Mouse (Mus musculus): ENCODE measurements around the gene Auh. TPM values are rescaled to one million over a fixed set of nuclear protein-coding genes. Genes with fewer than 3 reads are reported as not detected.
A peak's percentile ranks its signal among the peaks of the same experiment; 100 is the strongest.

Gene Auh
- polyA plus RNA-seq (2014; fragmentation: Nextera tagmentation; extraction: Ambion mirVana): 34.0 and 35.2 TPM in 2 replicates

DNA sequence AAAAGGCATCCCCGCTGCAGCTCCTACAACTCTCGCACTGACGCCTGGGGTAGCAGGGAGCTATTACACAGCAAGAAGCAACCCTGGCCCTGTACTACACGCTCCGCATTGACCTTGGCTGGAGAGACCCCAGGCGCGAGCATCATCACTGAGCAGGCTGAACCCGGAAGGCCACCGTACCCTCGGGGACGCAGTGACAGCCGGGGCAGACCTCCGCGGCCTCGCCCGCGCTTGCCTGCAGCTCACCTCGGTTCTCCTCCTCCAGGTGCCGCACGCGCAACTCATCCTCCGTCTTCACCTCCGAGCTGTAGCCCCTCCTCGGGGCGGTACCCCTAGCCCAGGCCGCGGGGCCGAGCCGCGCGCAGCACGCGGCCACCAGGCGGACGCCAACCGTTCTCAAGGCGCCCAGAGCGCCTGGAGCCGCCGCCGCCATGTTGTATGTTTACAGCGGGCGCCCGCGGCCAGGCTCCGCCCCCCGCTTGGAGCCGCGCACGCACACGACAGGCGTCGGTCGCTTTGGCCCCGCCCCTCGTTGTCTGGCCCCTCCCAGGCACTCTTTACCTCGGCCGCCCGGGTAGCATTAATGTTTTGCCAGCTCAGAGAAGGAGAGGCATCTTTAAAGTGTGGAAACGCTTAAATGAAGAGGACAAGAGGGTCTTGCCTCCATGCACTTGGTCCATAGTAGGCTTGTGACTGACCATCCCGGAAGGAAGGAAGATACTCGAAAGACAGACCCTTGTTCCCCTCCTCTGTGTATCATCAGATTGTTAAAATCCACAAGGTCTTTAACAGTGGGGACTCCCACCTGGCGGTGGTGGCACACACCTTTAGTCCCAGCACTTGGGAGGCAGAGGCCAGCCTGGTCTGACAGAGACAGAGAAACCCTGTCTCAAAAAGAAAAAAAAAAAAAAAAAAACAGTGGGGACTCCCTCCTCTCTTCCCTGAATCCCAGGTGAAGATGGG is at the start of gene Auh:
Gene Auh (minus strand): TSS at position 473 of the 963 bp plus-strand sequence.
- Histone ChIP-seq H3K9ac (ENCODE audit: low read depth, low read length) (peak within 1 kb of the TSS; percentile 87), H3K4me1 (ENCODE audit: control insufficient read depth, insufficient read depth, low read length) (peaks cover 9% of the 10 kb centered on the region), H3K4me3 (ENCODE audit: low read depth, low read length) (peak within 1 kb of the TSS; percentile 87), H3K36me3 (ENCODE audit: control insufficient read depth, insufficient read depth, low read length) (no peaks in the 10 kb centered on the region), H3K27me3 (replicated peaks; ENCODE audit: control insufficient read depth, insufficient read depth, low read length) (no peaks in the 10 kb centered on the region), H3K27ac (replicated peaks; ENCODE audit: low read depth, low read length) (peak within 1 kb of the TSS; percentile 78), H3K9me3 (ENCODE audit: control insufficient read depth, low read length) (no peaks in the 10 kb centered on the region), H3K4me2 (ENCODE audit: low read depth, low read length) (peak within 1 kb of the TSS; percentile 74)
- under 1% methylated on average over 39 of the region's 63 CpGs for WGBS
- ATAC-seq (ENCODE audit: low read depth) (peak; percentile 98), DNase-seq (ENCODE audit: low spot score) (peak; percentile 96)

DNA sequence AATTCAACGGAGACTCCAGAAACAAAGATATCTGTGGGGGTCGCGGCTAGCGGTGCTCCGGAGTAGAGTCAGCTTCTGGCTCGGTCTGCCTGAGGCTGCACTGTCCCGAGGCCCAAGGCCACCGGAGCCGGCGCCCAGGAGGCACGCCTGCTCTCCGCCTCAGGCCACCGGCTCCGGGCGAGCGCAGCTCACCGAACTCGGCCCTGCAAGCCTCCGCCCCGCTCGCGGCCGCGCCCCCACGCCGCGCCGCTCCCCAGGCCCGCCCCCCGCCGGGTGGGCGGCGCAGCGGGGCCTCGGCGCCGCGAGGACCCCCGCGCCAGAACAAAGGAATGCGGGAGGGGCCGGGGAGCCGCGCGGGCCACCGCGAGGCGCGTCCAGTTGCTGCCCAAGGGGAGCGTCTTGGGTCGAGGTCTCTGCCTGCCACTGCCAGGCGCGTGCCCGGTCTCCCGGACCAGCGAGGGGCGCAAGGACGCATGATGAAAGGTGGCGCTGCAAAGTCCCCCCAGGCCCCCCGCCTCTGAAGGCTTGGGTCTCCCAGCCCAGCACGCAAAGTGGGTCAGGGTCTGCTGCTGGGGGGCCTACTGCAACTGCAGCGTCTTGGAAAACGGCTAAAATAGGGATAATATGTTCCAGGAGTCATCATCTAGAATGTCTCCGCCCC is 49.0 kb upstream of the Auh start:
- Histone ChIP-seq H3K27ac (replicated peaks; ENCODE audit: low read depth, low read length) (peak overlapping the region; percentile 81), H3K4me1 (ENCODE audit: control insufficient read depth, insufficient read depth, low read length) (peaks cover 35% of the 10 kb centered on the region), H3K27me3 (replicated peaks; ENCODE audit: control insufficient read depth, insufficient read depth, low read length) (no peaks in the 10 kb centered on the region), H3K36me3 (ENCODE audit: control insufficient read depth, insufficient read depth, low read length) (no peaks in the 10 kb centered on the region), H3K9me3 (ENCODE audit: control insufficient read depth, low read length) (no peaks in the 10 kb centered on the region), H3K4me3 (ENCODE audit: low read depth, low read length) (peak overlapping the region; percentile 92), H3K4me2 (ENCODE audit: low read depth, low read length) (peak overlapping the region; percentile 100), H3K9ac (ENCODE audit: low read depth, low read length) (peak overlapping the region; percentile 79)
- DNase-seq (ENCODE audit: low spot score) (peak; percentile 58), ATAC-seq (ENCODE audit: low read depth) (peak; percentile 17)
- WGBS: under 1% methylated on average over 28 of the region's 64 CpGs

- Histone ChIP-seq H3K4me2 (ENCODE audit: low read depth, low read length) (peak overlapping the region; percentile 100), H3K27ac (replicated peaks; ENCODE audit: low read depth, low read length) (no peak overlapping the region), H3K9ac (ENCODE audit: low read depth, low read length) (peak overlapping the region; percentile 79), H3K4me1 (ENCODE audit: control insufficient read depth, insufficient read depth, low read length) (peaks cover 35% of the 10 kb centered on the region), H3K27me3 (replicated peaks; ENCODE audit: control insufficient read depth, insufficient read depth, low read length) (no peaks in the 10 kb centered on the region), H3K4me3 (ENCODE audit: low read depth, low read length) (peak overlapping the region; percentile 92), H3K36me3 (ENCODE audit: control insufficient read depth, insufficient read depth, low read length) (no peaks in the 10 kb centered on the region), H3K9me3 (ENCODE audit: control insufficient read depth, low read length) (no peaks in the 10 kb centered on the region)
- ATAC-seq (ENCODE audit: low read depth) (no peak), DNase-seq (ENCODE audit: low spot score) (no peak)
- WGBS: 27% methylated on average over 4 of the region's 4 CpGs
These were observed 48.3 kb upstream of the Auh start for GRCm38 (mm10) chr13:52977757-52978156.

DNA sequence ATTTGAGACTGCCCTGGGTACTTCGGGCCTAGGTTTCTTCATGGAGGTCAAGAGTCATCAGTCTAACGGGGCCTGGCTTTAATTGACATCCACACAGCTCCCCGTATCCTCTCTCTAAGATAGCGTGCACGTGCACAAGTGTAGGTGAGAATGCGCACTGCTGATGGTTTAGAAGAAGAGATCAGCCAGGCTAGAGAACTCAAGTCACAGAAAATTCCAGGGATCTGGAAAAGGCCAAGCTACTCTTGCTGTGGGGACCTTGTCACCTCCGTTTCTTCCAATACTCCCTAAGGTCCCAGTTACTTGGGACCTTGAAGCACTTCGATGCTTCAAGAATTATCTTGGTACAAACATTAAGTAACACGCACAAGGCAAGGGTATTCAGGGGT is 47.7 kb upstream of the Auh start:
- H3K27me3 ChIP-seq (replicated peaks; ENCODE audit: control insufficient read depth, insufficient read depth, low read length): no peaks in the 10 kb centered on the region
- no peaks in the 10 kb centered on the region for H3K9me3 ChIP-seq (ENCODE audit: control insufficient read depth, low read length)
- no peak overlapping the region; the same call in 1 of the 2 replicates for H3K9ac ChIP-seq (ENCODE audit: low read depth, low read length)
- no peaks in the 10 kb centered on the region for H3K36me3 ChIP-seq (ENCODE audit: control insufficient read depth, insufficient read depth, low read length)
- 55% methylated on average over 9 of the region's 9 CpGs for WGBS
- H3K27ac ChIP-seq (replicated peaks; ENCODE audit: low read depth, low read length): 0 out of 2 replicates have a peak overlapping the region, but pooled peaks have one; percentile 11
- H3K4me3 ChIP-seq (ENCODE audit: low read depth, low read length): 0 out of 2 replicates have a peak overlapping the region, but pooled peaks have one; percentile 92
- peak overlapping the region; percentile 100 for H3K4me2 ChIP-seq (ENCODE audit: low read depth, low read length)
- peaks cover 34% of the 10 kb centered on the region for H3K4me1 ChIP-seq (ENCODE audit: control insufficient read depth, insufficient read depth, low read length)
- ATAC-seq (ENCODE audit: low read depth) (no peak), DNase-seq (ENCODE audit: low spot score) (no peak)

GRCm38 (mm10) chr13:52976510-52977220 is 47.2 kb upstream of the Auh start:
- H3K4me2 ChIP-seq (ENCODE audit: low read depth, low read length): peak overlapping the region; percentile 100
- H3K4me1 ChIP-seq (ENCODE audit: control insufficient read depth, insufficient read depth, low read length): peaks cover 30% of the 10 kb centered on the region
- no peak for ATAC-seq (ENCODE audit: low read depth)
- whole genome bisulfite sequencing: 27% methylated on average over 16 of the region's 16 CpGs
- 0 out of 2 replicates have a peak overlapping the region, but pooled peaks have one; percentile 11 for H3K27ac ChIP-seq (replicated peaks; ENCODE audit: low read depth, low read length)
- H3K36me3 ChIP-seq (ENCODE audit: control insufficient read depth, insufficient read depth, low read length): no peaks in the 10 kb centered on the region
- H3K9me3 ChIP-seq (ENCODE audit: control insufficient read depth, low read length): no peaks in the 10 kb centered on the region
- no peaks in the 10 kb centered on the region for H3K27me3 ChIP-seq (replicated peaks; ENCODE audit: control insufficient read depth, insufficient read depth, low read length)
- peak; percentile 43 for DNase-seq (ENCODE audit: low spot score)
- peak overlapping the region; percentile 27; the same call in 1 of the 2 replicates for H3K9ac ChIP-seq (ENCODE audit: low read depth, low read length)
- H3K4me3 ChIP-seq (ENCODE audit: low read depth, low read length): no peak overlapping the region; the same call in 1 of the 2 replicates

GRCm38 (mm10) chr13:52976130-52976509 is 46.6 kb upstream of the Auh start:
- Histone ChIP-seq H3K9me3 (ENCODE audit: control insufficient read depth, low read length) (no peaks in the 10 kb centered on the region), H3K4me2 (ENCODE audit: low read depth, low read length) (peak overlapping the region; percentile 100), H3K4me1 (ENCODE audit: control insufficient read depth, insufficient read depth, low read length) (peaks cover 30% of the 10 kb centered on the region), H3K36me3 (ENCODE audit: control insufficient read depth, insufficient read depth, low read length) (no peaks in the 10 kb centered on the region), H3K9ac (ENCODE audit: low read depth, low read length) (peak overlapping the region; percentile 27; the same call in 1 of the 2 replicates), H3K27me3 (replicated peaks; ENCODE audit: control insufficient read depth, insufficient read depth, low read length) (no peaks in the 10 kb centered on the region), H3K4me3 (ENCODE audit: low read depth, low read length) (no peak overlapping the region; the same call in 1 of the 2 replicates), H3K27ac (replicated peaks; ENCODE audit: low read depth, low read length) (no peak overlapping the region)
- ATAC-seq (ENCODE audit: low read depth) (no peak), DNase-seq (ENCODE audit: low spot score) (no peak)
- 15% methylated on average over 8 of the region's 8 CpGs for WGBS

DNA sequence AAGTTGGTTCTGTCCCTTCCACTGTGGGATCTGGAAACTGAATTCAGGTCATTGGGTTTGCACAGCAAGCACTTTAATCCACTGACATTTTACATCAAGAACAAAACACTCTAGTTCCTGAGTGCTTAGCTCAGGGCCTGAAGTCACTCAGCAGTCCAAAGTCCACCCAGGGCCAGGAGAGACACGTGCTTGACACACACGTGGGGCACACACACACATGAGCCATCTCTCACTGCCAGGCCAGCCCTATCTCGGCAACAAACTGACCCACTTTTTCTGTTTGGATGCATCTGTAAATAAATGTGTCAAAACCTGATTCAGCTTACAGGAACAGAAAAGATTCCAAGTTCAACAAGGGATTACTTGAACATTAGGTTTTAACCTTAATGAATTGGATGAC is 45.2 kb upstream of the Auh start:
- H3K4me3 ChIP-seq (ENCODE audit: low read depth, low read length): no peak overlapping the region
- no peak for ATAC-seq (ENCODE audit: low read depth)
- H3K4me1 ChIP-seq (ENCODE audit: control insufficient read depth, insufficient read depth, low read length): peaks cover 30% of the 10 kb centered on the region
- no peaks in the 10 kb centered on the region for H3K27me3 ChIP-seq (replicated peaks; ENCODE audit: control insufficient read depth, insufficient read depth, low read length)
- no peaks in the 10 kb centered on the region for H3K36me3 ChIP-seq (ENCODE audit: control insufficient read depth, insufficient read depth, low read length)
- H3K9ac ChIP-seq (ENCODE audit: low read depth, low read length): no peak overlapping the region
- H3K4me2 ChIP-seq (ENCODE audit: low read depth, low read length): no peak overlapping the region
- 73% methylated on average over 3 of the region's 3 CpGs for WGBS
- no peaks in the 10 kb centered on the region for H3K9me3 ChIP-seq (ENCODE audit: control insufficient read depth, low read length)
- DNase-seq (ENCODE audit: low spot score): no peak
- no peak overlapping the region for H3K27ac ChIP-seq (replicated peaks; ENCODE audit: low read depth, low read length)

GRCm38 (mm10) chr13:52973427-52973826 is 43.9 kb upstream of the Auh start:
- H3K9ac ChIP-seq (ENCODE audit: low read depth, low read length): no peak overlapping the region
- DNase-seq (ENCODE audit: low spot score) (no peak), ATAC-seq (ENCODE audit: low read depth) (no peak)
- WGBS: 94% methylated on average over 10 of the region's 10 CpGs
- no peaks in the 10 kb centered on the region for H3K27me3 ChIP-seq (replicated peaks; ENCODE audit: control insufficient read depth, insufficient read depth, low read length)
- no peak overlapping the region for H3K4me2 ChIP-seq (ENCODE audit: low read depth, low read length)
- peaks cover 26% of the 10 kb centered on the region for H3K4me1 ChIP-seq (ENCODE audit: control insufficient read depth, insufficient read depth, low read length)
- no peak overlapping the region for H3K27ac ChIP-seq (replicated peaks; ENCODE audit: low read depth, low read length)
- peaks cover 5% of the 10 kb centered on the region for H3K36me3 ChIP-seq (ENCODE audit: control insufficient read depth, insufficient read depth, low read length)
- H3K9me3 ChIP-seq (ENCODE audit: control insufficient read depth, low read length): no peaks in the 10 kb centered on the region
- H3K4me3 ChIP-seq (ENCODE audit: low read depth, low read length): no peak overlapping the region
